Mouse (Mus musculus) megakaryocyte, embryonic 14.5 days (primary cell): ENCODE data around the gene Wfdc12. TPM values are rescaled to one million over a fixed set of nuclear protein-coding genes. Genes with fewer than 3 reads are reported as not detected.

Experiments used
- H3K27me3 ChIP-seq: replicated peaks from 2 replicates; pipeline ENCODE3; 2012; ENCODE audit warnings: inconsistent platforms
- H3K36me3 ChIP-seq: replicated peaks from 2 replicates; pipeline ENCODE3; 2012; ENCODE audit warnings: low read length, inconsistent platforms, mixed read lengths
- H3K4me1 ChIP-seq: 2 replicates; pipeline ENCODE4 v1.6.1; 2012; ENCODE audit warnings: inconsistent platforms
- H3K4me3 ChIP-seq: replicated peaks from 2 replicates; pipeline ENCODE3; 2012; ENCODE audit warnings: moderate library complexity, mild to moderate bottlenecking, inconsistent platforms
- H3K9me3 ChIP-seq: 2 replicates; pipeline ENCODE4 v1.6.1; 2012; ENCODE audit warnings: inconsistent platforms
- FLI1 ChIP-seq: IDR thresholded peaks from 2 replicates; pipeline ENCODE4 v1.6.1; 2012; ENCODE audit warnings: low read length, inconsistent platforms, mixed read lengths
- GATA1 ChIP-seq: IDR thresholded peaks from 3 replicates; pipeline ENCODE4 v1.6.1; 2012; ENCODE audit warnings: mixed read lengths, low read length, inconsistent platforms, borderline replicate concordance
- polyA plus RNA-seq: library from polyadenylated mRNA; stranded (reverse); fragments of >175 nt; gene quantifications from 2 replicates; pipeline ENCODE4 v1.2.3, GENCODE M21; 2012; ENCODE audit warnings: low replicate concordance; ENCODE audit not compliant: insufficient read depth

Wfdc12 gene
- polyA plus RNA-seq, 1 experiment, result not detected

- Histone ChIP-seq H3K27me3 (peaks cover 73% of the 10 kb centered on the region), H3K36me3 (no peaks in the 10 kb centered on the region), H3K4me3 (no peak overlapping the region), H3K9me3 (no peaks in the 10 kb centered on the region), H3K4me1 (peaks cover 42% of the 10 kb centered on the region)
- TF ChIP-seq GATA1, result no peak
Measured at GRCm38 (mm10) chr2:164177831-164178230, 12.6 kb downstream of the Wfdc12 start.

- Histone ChIP-seq H3K36me3 (no peaks in the 10 kb centered on the region), H3K9me3 (no peaks in the 10 kb centered on the region), H3K27me3 (peaks cover 65% of the 10 kb centered on the region), H3K4me1 (peaks cover 52% of the 10 kb centered on the region), H3K4me3 (no peak overlapping the region)
- TF ChIP-seq GATA1 (no peak), FLI1 (no peak)
Measured at GRCm38 (mm10) chr2:164175850-164176249, 14.6 kb downstream of the Wfdc12 start.

DNA sequence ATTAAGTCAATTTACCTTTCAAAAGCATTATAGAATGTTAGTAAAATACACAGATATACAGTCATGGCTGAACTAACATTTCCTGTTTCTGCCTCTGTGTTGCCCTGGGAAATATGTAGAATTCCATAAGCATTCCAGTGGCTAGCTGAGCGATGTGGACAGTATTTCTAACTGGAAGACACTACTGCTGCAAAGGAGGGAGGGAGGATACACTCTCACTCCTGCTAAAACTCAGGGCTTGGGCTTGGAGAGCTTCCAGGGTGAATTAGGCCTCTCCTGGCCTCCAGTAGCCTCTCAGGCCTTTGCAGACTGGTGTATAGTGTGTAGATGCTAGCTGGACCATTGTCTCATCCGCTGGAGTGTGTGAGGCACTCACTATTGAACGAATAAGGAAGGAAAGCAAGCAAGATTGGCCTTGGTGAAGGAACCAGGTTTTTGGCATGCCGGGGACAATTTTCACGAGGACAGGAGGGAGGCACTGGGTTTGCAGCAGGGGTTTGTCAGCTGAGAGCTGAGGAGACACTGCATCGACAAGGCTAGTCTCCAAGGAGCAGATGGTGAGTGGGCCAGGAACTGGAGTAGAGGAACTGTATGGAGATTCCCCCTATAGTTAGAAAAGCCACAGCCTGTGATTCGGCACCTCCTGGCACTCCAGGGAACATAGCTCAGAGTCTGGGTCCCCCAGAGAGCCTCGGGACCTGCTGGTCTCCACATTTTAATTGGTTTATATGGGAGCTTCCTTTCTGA, 15.6 kb downstream of the Wfdc12 start:
- TF ChIP-seq FLI1 (no peak), GATA1 (no peak)
- H3K27me3 ChIP-seq, result peaks cover 68% of the 10 kb centered on the region
- H3K9me3 ChIP-seq, result no peaks in the 10 kb centered on the region

DNA sequence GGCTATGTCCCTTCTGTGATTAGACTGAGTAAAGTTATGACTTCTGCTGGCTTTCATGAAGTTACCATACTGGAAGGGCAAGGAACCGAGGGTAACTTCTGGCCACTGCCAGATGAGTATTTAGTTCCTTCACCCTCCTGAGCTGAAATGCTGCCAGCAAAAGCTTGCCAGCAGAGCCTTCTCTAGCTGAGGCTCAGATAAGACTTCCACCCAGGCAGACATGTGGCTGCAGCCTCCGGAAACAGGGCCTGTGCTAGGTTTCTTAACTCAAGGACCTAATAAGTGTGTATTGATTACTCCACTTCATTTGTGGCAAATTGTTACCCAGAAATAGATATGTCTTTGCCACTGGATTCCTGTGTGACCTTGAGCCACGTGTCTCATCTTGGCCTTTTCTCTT, 17.0 kb downstream of the Wfdc12 start:
- Histone ChIP-seq H3K4me3 (no peak overlapping the region), H3K4me1 (peaks cover 64% of the 10 kb centered on the region), H3K36me3 (no peaks in the 10 kb centered on the region), H3K9me3 (peaks cover 6% of the 10 kb centered on the region), H3K27me3 (peaks cover 72% of the 10 kb centered on the region)
- no peak for TF ChIP-seq FLI1
- TF ChIP-seq GATA1, result no peak

More for the DNA sequence above, 15.6 kb downstream of the Wfdc12 start:
- H3K4me3 ChIP-seq, result no peak overlapping the region
- H3K4me1 ChIP-seq, result peaks cover 58% of the 10 kb centered on the region
- H3K36me3 ChIP-seq, result no peaks in the 10 kb centered on the region

DNA sequence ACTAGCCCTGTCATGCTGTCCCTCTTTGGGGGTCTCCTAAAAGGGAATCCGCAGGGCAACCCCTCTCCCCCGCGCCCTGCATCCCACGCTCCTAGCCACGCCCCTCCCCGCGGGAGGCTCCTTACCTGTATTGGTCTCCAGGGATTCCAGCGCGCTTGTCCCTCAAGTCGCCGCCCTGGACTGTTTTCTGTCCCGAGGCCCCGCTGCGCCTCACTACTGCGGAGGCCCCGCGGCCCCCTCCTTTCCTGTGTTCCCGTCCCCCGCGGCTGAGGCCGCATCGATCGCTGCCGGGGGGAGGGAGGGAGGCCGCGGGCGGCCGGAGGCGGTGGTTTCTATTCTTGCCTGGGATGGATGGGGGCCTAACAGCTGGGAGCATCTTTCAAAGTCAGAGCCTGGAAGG, 19.5 kb downstream of the Wfdc12 start, which contains the start of gene Kcns1:
Gene Kcns1, minus strand, starts transcription at position 212 of the 400 bp plus-strand sequence.
- no peaks in the 10 kb centered on the region for H3K36me3 ChIP-seq
- peaks cover 16% of the 10 kb centered on the region for H3K9me3 ChIP-seq
- H3K4me3 ChIP-seq, result peak within 1 kb of the TSS; percentile 71
- H3K4me1 ChIP-seq, result peaks cover 59% of the 10 kb centered on the region
- peaks cover 75% of the 10 kb centered on the region for H3K27me3 ChIP-seq
- TF ChIP-seq GATA1, result no peak
- no peak for TF ChIP-seq FLI1

GRCm38 (mm10) chr2:164170326-164170725, 20.1 kb downstream of the Wfdc12 start:
- peaks cover 53% of the 10 kb centered on the region for H3K4me1 ChIP-seq
- peaks cover 16% of the 10 kb centered on the region for H3K9me3 ChIP-seq
- peaks cover 80% of the 10 kb centered on the region for H3K27me3 ChIP-seq
- no peaks in the 10 kb centered on the region for H3K36me3 ChIP-seq
- TF ChIP-seq FLI1 (no peak), GATA1 (no peak)
- no peak overlapping the region for H3K4me3 ChIP-seq

DNA sequence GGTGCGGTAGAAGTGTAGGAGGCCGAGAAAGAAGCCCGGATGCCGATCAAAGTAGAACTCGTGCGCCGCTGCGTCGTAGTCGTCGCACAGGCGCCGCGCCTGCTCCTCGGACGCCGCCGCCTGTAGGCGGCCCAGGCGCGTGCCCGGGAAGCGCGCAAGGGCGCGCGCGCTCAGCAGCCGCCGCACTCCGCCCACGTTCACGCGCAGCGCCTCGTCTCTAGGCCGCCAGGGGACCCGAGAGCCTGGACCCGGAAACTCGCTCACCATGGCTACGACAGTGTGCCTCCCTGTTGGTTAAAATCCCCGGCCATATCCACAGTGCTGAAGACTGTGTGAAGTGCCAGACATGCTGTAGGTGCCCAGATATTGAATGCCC, 21.8 kb downstream of the Wfdc12 start:
- Histone ChIP-seq H3K4me1 (peaks cover 39% of the 10 kb centered on the region), H3K27me3 (peaks cover 86% of the 10 kb centered on the region), H3K4me3 (peak overlapping the region; percentile 82), H3K36me3 (no peaks in the 10 kb centered on the region), H3K9me3 (peaks cover 16% of the 10 kb centered on the region)
- no peak for TF ChIP-seq GATA1
- no peak for TF ChIP-seq FLI1

GRCm38 (mm10) chr2:164167752-164168570, 22.4 kb downstream of the Wfdc12 start:
- H3K36me3 ChIP-seq, result no peaks in the 10 kb centered on the region
- peak overlapping the region; percentile 82 for H3K4me3 ChIP-seq
- H3K9me3 ChIP-seq, result peaks cover 16% of the 10 kb centered on the region
- TF ChIP-seq FLI1 (no peak), GATA1 (no peak)
- peaks cover 34% of the 10 kb centered on the region for H3K4me1 ChIP-seq
- peaks cover 86% of the 10 kb centered on the region for H3K27me3 ChIP-seq

GRCm38 (mm10) chr2:164164941-164165340, 25.5 kb downstream of the Wfdc12 start:
- Histone ChIP-seq H3K36me3 (no peaks in the 10 kb centered on the region), H3K9me3 (peaks cover 16% of the 10 kb centered on the region), H3K4me3 (no peak overlapping the region), H3K4me1 (peaks cover 15% of the 10 kb centered on the region), H3K27me3 (peaks cover 73% of the 10 kb centered on the region)
- TF ChIP-seq FLI1, result no peak
- no peak for TF ChIP-seq GATA1
